Mouse (Mus musculus) midbrain, embryonic 11.5 days (tissue): ENCODE measurements around the gene B4galt4. TPM values are rescaled to one million over a fixed set of nuclear protein-coding genes. Genes with fewer than 3 reads are reported as not detected.

Experiments used
- ATAC-seq: fragments of 200-750 bp; cut with Nextera tagmentation; 2 replicates; pipeline ENCODE4 v1.8.0; 2017; ENCODE audit warnings: moderate TSS enrichment, moderate library complexity; ENCODE audit not compliant: low FRiP score
- DNase-seq: peaks from one replicate; pipeline ENCODE4 v3.0.0; 2015; ENCODE audit warnings: low spot score; ENCODE audit errors: missing footprints
- H3K27ac ChIP-seq: fragments of 300-500 bp; sonication (generic); 2 replicates; pipeline ENCODE4 v1.5.1; 2014; ENCODE audit warnings: low read depth, low read length
- H3K27me3 ChIP-seq: fragments of 300-500 bp; sonication (generic); 2 replicates; pipeline ENCODE4 v1.6.1; 2014; ENCODE audit warnings: mild to moderate bottlenecking, low read length, moderate library complexity, mixed read lengths; ENCODE audit not compliant: control insufficient read depth, insufficient read depth
- H3K36me3 ChIP-seq: fragments of 300-500 bp; sonication (generic); 2 replicates; pipeline ENCODE4 v1.6.1; 2014; ENCODE audit warnings: mild to moderate bottlenecking, low read length, moderate library complexity, mixed read lengths; ENCODE audit not compliant: control insufficient read depth, insufficient read depth
- H3K4me1 ChIP-seq: fragments of 300-500 bp; sonication (generic); 2 replicates; pipeline ENCODE4 v1.6.1; 2014; ENCODE audit warnings: low read length; ENCODE audit not compliant: control insufficient read depth, insufficient read depth
- H3K4me2 ChIP-seq: fragments of 300-500 bp; sonication (generic); 2 replicates; pipeline ENCODE4 v1.6.1; 2014; ENCODE audit warnings: mild to moderate bottlenecking, moderate library complexity
- H3K4me3 ChIP-seq: fragments of 300-500 bp; sonication (generic); 2 replicates; pipeline ENCODE4 v1.5.1; 2014; ENCODE audit warnings: low read depth, low read length
- H3K9ac ChIP-seq: fragments of 300-500 bp; sonication (generic); 2 replicates; pipeline ENCODE4 v1.6.1; 2014; ENCODE audit warnings: low read length
- H3K9me3 ChIP-seq: fragments of 300-500 bp; sonication (generic); 2 replicates; pipeline ENCODE4 v1.6.1; 2016; ENCODE audit warnings: low read length; ENCODE audit not compliant: control insufficient read depth
- WGBS: fragments of 180-500 bp; shearing (Covaris S2); extraction: QIAGEN DNeasy Blood & Tissue Kit; methylation state at CpG from one replicate; pipeline ENCODE4 v1.1.7; 2014; 5-methylcytosine and 5-hydroxymethylcytosine counted together
- polyA plus RNA-seq: library from polyadenylated mRNA; unstranded; fragments of >200 nt; fragmentation: Nextera tagmentation; extraction: Ambion mirVana; gene quantifications from 2 replicates; pipeline ENCODE4 v1.2.1, GENCODE M21; 2014

The B4galt4 gene
- polyA plus RNA-seq, 1 experiment from 2014 or later = 29.9 TPM

GRCm38 (mm10) chr16:38772906-38773496, 30.9 kb downstream of the B4galt4 start:
- Histone ChIP-seq H3K4me2 (no peak overlapping the region), H3K4me3 (no peak overlapping the region), H3K27me3 (no peaks in the 10 kb centered on the region), H3K36me3 (no peaks in the 10 kb centered on the region; the same call in 1 of the 2 replicates), H3K27ac (no peak overlapping the region), H3K4me1 (no peaks in the 10 kb centered on the region), H3K9me3 (no peaks in the 10 kb centered on the region), H3K9ac (no peak overlapping the region)
- 85% methylated on average over 12 of the region's 12 CpGs for WGBS
- DNase-seq = no peak
- ATAC-seq = no peak

- no peak for ATAC-seq
- H3K4me2 ChIP-seq = no peak overlapping the region
- H3K4me3 ChIP-seq = no peak overlapping the region
- no peak overlapping the region for H3K9ac ChIP-seq
- no peaks in the 10 kb centered on the region for H3K27me3 ChIP-seq
- H3K4me1 ChIP-seq = no peaks in the 10 kb centered on the region
- H3K36me3 ChIP-seq = no peaks in the 10 kb centered on the region
- H3K9me3 ChIP-seq = no peaks in the 10 kb centered on the region
- 83% methylated on average over 7 of the region's 7 CpGs for WGBS
- DNase-seq = no peak
- H3K27ac ChIP-seq = no peak overlapping the region
Observed at GRCm38 (mm10) chr16:38774964-38775746, 33.1 kb downstream of the B4galt4 start.

GRCm38 (mm10) chr16:38776342-38776741, 34.3 kb downstream of the B4galt4 start:
- WGBS = 54% methylated on average over 6 of the region's 6 CpGs

GRCm38 (mm10) chr16:38780960-38781572, 39.0 kb downstream of the B4galt4 start:
- no peak overlapping the region for H3K4me2 ChIP-seq
- H3K4me1 ChIP-seq = no peaks in the 10 kb centered on the region
- WGBS = 92% methylated on average over 7 of the region's 7 CpGs

More at GRCm38 (mm10) chr16:38776342-38776741, 34.3 kb downstream of the B4galt4 start:
- no peak overlapping the region for H3K9ac ChIP-seq
- H3K4me3 ChIP-seq = no peak overlapping the region
- H3K9me3 ChIP-seq = no peaks in the 10 kb centered on the region
- DNase-seq (no peak), ATAC-seq (no peak)
- H3K4me2 ChIP-seq = no peak overlapping the region
- H3K27me3 ChIP-seq = no peaks in the 10 kb centered on the region
- no peak overlapping the region for H3K27ac ChIP-seq
- no peaks in the 10 kb centered on the region for H3K36me3 ChIP-seq
- no peaks in the 10 kb centered on the region for H3K4me1 ChIP-seq

GRCm38 (mm10) chr16:38781946-38782345, 39.9 kb downstream of the B4galt4 start:
- no peak overlapping the region for H3K27ac ChIP-seq
- H3K9me3 ChIP-seq = no peaks in the 10 kb centered on the region
- no peak overlapping the region for H3K4me2 ChIP-seq
- H3K27me3 ChIP-seq = no peaks in the 10 kb centered on the region
- no peaks in the 10 kb centered on the region for H3K36me3 ChIP-seq
- no peak overlapping the region for H3K9ac ChIP-seq
- no peak for ATAC-seq
- DNase-seq = no peak
- 81% methylated on average over 2 of the region's 2 CpGs for WGBS
- no peak overlapping the region for H3K4me3 ChIP-seq
- H3K4me1 ChIP-seq = no peaks in the 10 kb centered on the region

More at GRCm38 (mm10) chr16:38780960-38781572, 39.0 kb downstream of the B4galt4 start:
- no peak overlapping the region for H3K27ac ChIP-seq
- ATAC-seq (no peak), DNase-seq (no peak)
- no peak overlapping the region for H3K9ac ChIP-seq
- no peak overlapping the region for H3K4me3 ChIP-seq
- H3K9me3 ChIP-seq = no peaks in the 10 kb centered on the region
- no peaks in the 10 kb centered on the region for H3K36me3 ChIP-seq
- no peaks in the 10 kb centered on the region for H3K27me3 ChIP-seq

- DNase-seq = no peak
- ATAC-seq = no peak
Observed at GRCm38 (mm10) chr16:38782524-38783067, 40.5 kb downstream of the B4galt4 start.

GRCm38 (mm10) chr16:38785301-38785700, 43.2 kb downstream of the B4galt4 start:
- no peaks in the 10 kb centered on the region for H3K27me3 ChIP-seq
- no peak overlapping the region for H3K9ac ChIP-seq
- H3K4me3 ChIP-seq = no peak overlapping the region
- no peaks in the 10 kb centered on the region for H3K4me1 ChIP-seq
- no peak for DNase-seq
- no peaks in the 10 kb centered on the region for H3K9me3 ChIP-seq
- no peak for ATAC-seq
- H3K4me2 ChIP-seq = no peak overlapping the region
- no peaks in the 10 kb centered on the region for H3K36me3 ChIP-seq
- WGBS = 83% methylated on average over 7 of the region's 7 CpGs
- no peak overlapping the region for H3K27ac ChIP-seq

More at GRCm38 (mm10) chr16:38782524-38783067, 40.5 kb downstream of the B4galt4 start:
- H3K4me2 ChIP-seq = no peak overlapping the region
- H3K4me3 ChIP-seq = no peak overlapping the region
- WGBS = 62% methylated on average over 2 of the region's 2 CpGs
- no peaks in the 10 kb centered on the region for H3K9me3 ChIP-seq
- no peak overlapping the region for H3K27ac ChIP-seq
- H3K9ac ChIP-seq = no peak overlapping the region
- no peaks in the 10 kb centered on the region for H3K27me3 ChIP-seq
- H3K4me1 ChIP-seq = no peaks in the 10 kb centered on the region
- H3K36me3 ChIP-seq = no peaks in the 10 kb centered on the region

GRCm38 (mm10) chr16:38789016-38789415, 47.0 kb downstream of the B4galt4 start:
- WGBS = 86% methylated on average over 2 of the region's 2 CpGs

GRCm38 (mm10) chr16:38789966-38790365, 47.9 kb downstream of the B4galt4 start:
- Histone ChIP-seq H3K27ac (no peak overlapping the region), H3K4me2 (no peak overlapping the region), H3K4me1 (no peaks in the 10 kb centered on the region), H3K9ac (no peak overlapping the region), H3K27me3 (no peaks in the 10 kb centered on the region), H3K36me3 (no peaks in the 10 kb centered on the region), H3K9me3 (no peaks in the 10 kb centered on the region), H3K4me3 (no peak overlapping the region)
- WGBS = 87% methylated on average over 3 of the region's 3 CpGs
- DNase-seq (no peak), ATAC-seq (no peak)

More at GRCm38 (mm10) chr16:38789016-38789415, 47.0 kb downstream of the B4galt4 start:
- DNase-seq = no peak
- Histone ChIP-seq H3K4me3 (no peak overlapping the region), H3K9ac (no peak overlapping the region), H3K4me2 (no peak overlapping the region), H3K36me3 (no peaks in the 10 kb centered on the region), H3K27me3 (no peaks in the 10 kb centered on the region), H3K27ac (no peak overlapping the region), H3K4me1 (no peaks in the 10 kb centered on the region), H3K9me3 (no peaks in the 10 kb centered on the region)
- no peak for ATAC-seq
